Mouse (Mus musculus) embryonic stem cell, embryonic (primary cell): ENCODE measurements at regions not wholly inside any gene's neighbourhood (a gene's known extent, or its start where the extent isn't known, plus 50 kb on each side); places are given as distances from the start of the nearest gene placed in this dataset.

Source experiments
- CTCF ChIA-PET, 4 experiments: fragments of 300-600 bp in 2 of 4; fragments of 350-600 bp in 2 of 4; sonication (Branson Sonifier 250); formaldehyde crosslinking; loops; one replicate each; lab custom pipeline; 2022; ENCODE audit warnings: inconsistent platforms in 2 of 4; lab: Charles Lee
- POLR2A ChIA-PET, 4 experiments: fragments of 300-600 bp in 2 of 4; fragments of 350-600 bp in 2 of 4; sonication (Branson Sonifier 250); formaldehyde crosslinking; loops; one replicate each; lab custom pipeline; 2022; ENCODE audit warnings: antibody characterized with exemption in 4 of 4, inconsistent platforms in 1 of 4; lab: Charles Lee

DNA sequence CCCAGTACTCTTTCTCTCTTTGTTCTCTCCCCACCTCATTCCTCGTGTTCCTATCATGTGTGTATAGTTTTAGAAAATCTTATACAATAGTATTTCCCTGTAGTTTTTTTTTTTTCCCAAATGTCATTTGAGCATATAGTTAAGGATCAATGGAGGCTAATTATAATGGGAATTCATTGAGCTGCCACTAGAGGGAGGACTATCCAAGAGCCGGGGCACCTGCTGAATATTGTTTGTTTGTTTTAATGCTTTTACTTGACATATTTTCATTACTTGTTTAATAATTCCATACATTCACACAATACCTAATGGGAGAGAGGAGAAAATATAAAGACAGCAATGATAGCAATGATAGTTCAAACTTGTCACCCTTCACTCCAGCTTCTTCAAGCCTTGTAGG lies 346.4 kb downstream of the Kcns3 start:
- ChIA-PET CTCF (interaction anchor here (0.5 to 1.9 kb wide), 13 partner anchors 9 to 453 kb away, joined by 3 to 8 read pairs (median 3); no protein-coding TSS in a partner anchor), POLR2A (no interaction called here)
